Mouse (Mus musculus) T-helper 2 cell (primary cell): Measurements from ENCODE around the gene Stat6.

Experiments
- in situ Hi-C: fragments of 300-600 bp; cut with MboI, MseI; formaldehyde crosslinking; loops from one replicate; pipeline ENCODE4 v1.15.1; 2025; ENCODE audit warnings: high pct_unique_total_duplicates

Gene Stat6

GRCm38 (mm10) chr10:127674046-127674655, 31.4 kb downstream of the Stat6 start:
- in situ Hi-C loops, result loop anchor here (10.0 kb wide), 1 partner anchor 629 kb away; the partner anchor contains the start of genes Cyp27b1, Eef1akmt3 and Mettl1

GRCm38 (mm10) chr10:127674794-127675522, 32.2 kb downstream of the Stat6 start:
- in situ Hi-C loops, result loop anchor here (10.0 kb wide), 1 partner anchor 630 kb away; the partner anchor contains the start of genes Cyp27b1, Eef1akmt3 and Mettl1

DNA sequence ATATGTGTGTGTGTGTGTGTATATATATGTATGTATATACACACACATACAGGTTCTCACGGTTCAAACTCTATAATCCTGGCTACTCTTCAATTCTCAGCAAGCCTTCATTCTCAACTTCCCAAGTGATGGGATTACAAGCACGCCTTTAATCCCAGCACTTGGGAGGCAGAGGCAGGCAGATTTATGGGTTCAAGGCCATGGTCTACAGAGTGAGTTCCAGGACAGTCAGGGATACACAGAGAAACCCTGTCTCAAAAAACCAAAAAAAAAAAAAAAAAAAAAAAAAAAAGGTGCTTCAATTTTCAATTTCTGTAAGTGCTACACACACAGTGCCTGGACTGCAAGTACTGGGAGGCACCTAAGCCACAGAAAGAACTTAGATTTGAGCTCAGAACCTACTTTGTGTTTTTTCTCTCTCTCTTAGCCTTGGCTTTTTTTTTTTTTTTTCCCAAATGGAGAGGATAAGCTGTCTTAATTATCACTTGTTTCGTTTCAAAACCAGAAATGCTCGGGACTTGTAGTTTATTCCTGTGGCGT, 33.1 kb downstream of the Stat6 start:
- in situ Hi-C loops, result loop anchor here (10.0 kb wide), 1 partner anchor 631 kb away; the partner anchor contains the start of genes Cyp27b1, Eef1akmt3 and Mettl1

GRCm38 (mm10) chr10:127676691-127677548, 34.1 kb downstream of the Stat6 start:
- in situ Hi-C loops, result loop anchor here (10.0 kb wide), 1 partner anchor 632 kb away; the partner anchor contains the start of genes Cyp27b1, Eef1akmt3 and Mettl1

GRCm38 (mm10) chr10:127677591-127678336, 35.0 kb downstream of the Stat6 start:
- in situ Hi-C loops, result loop anchor here (10.0 kb wide), 1 partner anchor 633 kb away; the partner anchor contains the start of genes Cyp27b1, Eef1akmt3 and Mettl1

GRCm38 (mm10) chr10:127679208-127679607, 36.4 kb downstream of the Stat6 start:
- in situ Hi-C loops, result loop anchor here (10.0 kb wide), 1 partner anchor 634 kb away; the partner anchor contains the start of genes Cyp27b1, Eef1akmt3 and Mettl1

- in situ Hi-C loops, result loop anchor here (10.0 kb wide), 1 partner anchor 635 kb away; the partner anchor contains the start of genes Cyp27b1, Eef1akmt3 and Mettl1
Observed at GRCm38 (mm10) chr10:127679881-127680280, 37.1 kb downstream of the Stat6 start.

- in situ Hi-C loops, result no loop called here
Observed at GRCm38 (mm10) chr10:127682886-127683285, 40.1 kb downstream of the Stat6 start.

DNA sequence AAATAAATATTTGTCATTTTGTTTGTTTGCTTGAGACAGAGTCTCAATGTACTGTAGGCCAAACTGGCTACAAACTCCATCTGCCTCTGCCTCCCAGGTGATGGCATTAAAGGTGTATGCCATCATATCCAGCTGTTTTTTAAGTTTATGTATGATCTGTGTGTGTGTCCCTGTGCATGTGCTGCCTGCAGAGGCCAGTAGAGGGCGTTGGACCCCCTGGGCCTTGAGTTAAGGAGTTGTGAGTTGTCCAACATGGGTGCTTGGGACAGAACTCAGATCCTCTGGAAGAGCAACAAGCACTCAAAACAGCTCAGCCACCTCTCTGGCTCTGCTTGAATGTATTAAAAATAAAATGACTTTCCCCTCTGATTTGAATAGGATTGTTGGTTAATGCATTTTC, 48.3 kb downstream of the Stat6 start:
- in situ Hi-C loops, result no loop called here

DNA sequence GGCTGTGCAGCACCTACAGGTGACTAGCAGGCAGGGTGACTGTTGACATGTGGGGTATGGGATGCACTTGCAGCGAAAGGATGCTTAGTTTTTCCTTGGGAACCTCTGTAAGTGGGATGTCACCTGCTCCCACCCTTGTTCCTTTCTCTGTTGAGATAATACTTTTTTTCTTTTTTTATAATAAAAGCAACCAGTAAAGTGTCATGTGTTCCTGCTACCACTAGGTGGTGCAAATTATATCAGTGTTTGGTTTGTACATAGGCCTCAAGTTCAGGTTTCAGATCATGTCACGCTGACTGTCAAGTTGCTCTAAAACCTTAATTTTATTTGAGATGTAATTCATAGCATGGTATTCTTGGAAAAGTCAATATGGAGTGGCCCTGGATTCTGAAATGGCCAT, 51.9 kb downstream of the Stat6 start:
- in situ Hi-C loops, result no loop called here

GRCm38 (mm10) chr10:127695775-127696174, 53.0 kb downstream of the Stat6 start:
- in situ Hi-C loops, result no loop called here

DNA sequence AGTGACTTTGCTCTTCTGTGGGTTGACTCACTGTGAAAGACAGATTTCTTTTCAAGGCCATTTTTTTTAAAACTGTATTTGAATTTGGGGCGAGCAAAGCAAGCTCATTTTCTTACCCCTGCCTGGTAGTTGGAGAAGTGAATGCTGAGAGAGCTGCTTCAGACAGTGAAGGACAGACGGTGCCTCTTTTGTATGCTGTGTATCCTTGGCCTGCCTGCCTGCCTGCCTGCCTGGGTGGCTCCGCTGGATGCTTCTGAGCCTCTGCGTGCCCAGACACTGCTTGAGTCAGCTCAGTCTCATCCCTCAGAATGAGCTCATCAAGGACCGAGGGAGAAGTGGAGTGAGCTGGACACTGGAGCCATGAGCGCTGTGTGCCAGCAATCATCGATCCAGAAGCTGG, 56.2 kb downstream of the Stat6 start:
- in situ Hi-C loops, result no loop called here

GRCm38 (mm10) chr10:127703299-127703698, 60.5 kb downstream of the Stat6 start:
- in situ Hi-C loops, result loop anchor here (10.0 kb wide), 1 partner anchor 138 kb away; no protein-coding TSS in a partner anchor

DNA sequence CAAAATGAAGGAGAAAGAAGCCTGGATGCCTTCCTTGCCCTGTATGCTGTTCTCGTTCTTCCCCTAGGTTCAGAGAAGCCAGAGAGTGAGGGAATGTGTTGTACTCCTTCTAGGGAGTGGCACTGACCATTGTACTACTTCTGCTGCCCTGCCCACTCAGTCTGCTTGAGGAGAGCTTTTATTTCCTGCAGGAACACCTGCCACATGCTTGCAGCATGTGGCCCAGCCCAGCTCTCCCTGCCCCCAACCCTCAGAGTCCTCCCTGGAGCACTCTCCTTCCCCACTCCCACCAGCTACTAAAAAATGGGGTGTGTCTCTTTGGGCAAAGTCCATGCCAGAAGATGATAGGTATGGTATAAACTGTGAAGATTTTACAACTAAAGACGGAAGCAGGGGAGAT, 61.5 kb downstream of the Stat6 start:
- in situ Hi-C loops, result loop anchor here (10.0 kb wide), 1 partner anchor 139 kb away; no protein-coding TSS in a partner anchor

DNA sequence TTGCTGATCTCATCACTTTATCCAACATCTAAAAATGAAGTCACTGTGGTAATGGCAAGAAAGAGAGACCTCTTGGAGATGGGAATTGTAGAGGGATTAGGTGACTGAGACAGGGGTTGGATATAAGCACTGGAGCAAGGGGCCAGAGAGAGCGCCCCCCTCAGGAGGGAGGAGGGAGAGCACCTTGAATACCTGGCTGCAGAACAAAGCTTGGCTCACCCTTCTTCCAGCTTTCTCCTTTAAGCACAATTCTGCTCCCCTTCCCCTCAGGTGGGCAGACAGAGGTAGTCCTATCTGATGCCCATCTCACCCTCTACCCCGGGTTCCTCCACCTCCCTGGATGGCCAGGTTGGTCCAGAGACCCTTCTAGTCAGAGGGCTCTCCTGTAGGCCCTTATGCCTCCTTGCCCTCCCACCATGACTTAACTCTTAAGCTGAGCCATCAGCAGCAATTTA, 62.0 kb downstream of the Stat6 start, which contains the start of gene Myo1a:
TSS of gene Myo1a (plus strand) at position 405 of the 455 bp plus-strand sequence.
- in situ Hi-C loops, result loop anchor here (10.0 kb wide), 1 partner anchor 140 kb away; no protein-coding TSS in a partner anchor

DNA sequence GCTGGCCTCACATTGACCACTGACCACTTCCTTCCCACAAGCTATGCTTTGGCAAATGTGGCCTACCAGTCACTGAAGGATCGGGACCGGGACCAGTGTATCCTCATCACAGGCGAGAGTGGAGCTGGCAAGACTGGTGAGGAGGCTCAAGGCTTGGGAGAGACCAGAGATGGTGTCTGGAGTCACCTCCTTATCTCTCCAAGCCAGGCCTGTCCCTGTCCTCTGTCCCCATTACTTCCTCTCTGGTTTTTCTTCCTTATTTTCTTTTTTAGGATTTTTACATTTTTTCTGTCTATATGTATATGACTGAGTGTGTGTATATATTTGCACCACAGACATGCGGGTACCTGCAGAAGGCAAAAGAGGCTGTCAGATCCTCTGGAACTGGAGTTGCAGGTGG, 63.0 kb downstream of the Stat6 start:
- in situ Hi-C loops, result loop anchor here (10.0 kb wide), 1 partner anchor 141 kb away; no protein-coding TSS in a partner anchor

GRCm38 (mm10) chr10:127707721-127708120, 64.9 kb downstream of the Stat6 start:
- in situ Hi-C loops, result loop anchor here (10.0 kb wide), 1 partner anchor 143 kb away; no protein-coding TSS in a partner anchor

DNA sequence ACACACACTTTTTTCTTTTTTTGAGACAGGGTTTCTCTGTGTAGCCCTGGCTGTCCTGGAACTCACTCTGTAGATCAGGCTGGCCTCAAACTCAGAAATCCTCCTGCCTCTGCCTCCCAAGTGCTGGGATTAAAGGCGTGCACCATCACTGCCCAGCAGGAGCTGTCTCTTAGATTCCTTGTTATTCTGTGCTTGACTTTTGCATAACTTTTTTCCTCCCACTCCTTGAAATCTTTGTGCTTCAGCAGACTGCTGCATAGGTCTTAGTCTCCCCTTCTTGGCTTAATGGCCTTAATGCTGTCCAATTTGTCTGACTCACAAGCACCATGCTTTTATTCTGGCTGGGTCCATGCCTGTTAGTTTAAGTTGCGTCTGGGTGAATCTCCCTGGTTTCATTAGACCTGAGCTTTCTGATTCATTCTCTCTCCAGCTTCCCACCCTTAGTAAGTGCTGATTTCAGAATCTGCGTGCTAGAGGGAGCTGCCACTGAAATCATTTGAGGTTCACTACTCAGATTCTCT, 66.1 kb downstream of the Stat6 start:
- in situ Hi-C loops, result loop anchor here (10.0 kb wide), 1 partner anchor 144 kb away; no protein-coding TSS in a partner anchor

DNA sequence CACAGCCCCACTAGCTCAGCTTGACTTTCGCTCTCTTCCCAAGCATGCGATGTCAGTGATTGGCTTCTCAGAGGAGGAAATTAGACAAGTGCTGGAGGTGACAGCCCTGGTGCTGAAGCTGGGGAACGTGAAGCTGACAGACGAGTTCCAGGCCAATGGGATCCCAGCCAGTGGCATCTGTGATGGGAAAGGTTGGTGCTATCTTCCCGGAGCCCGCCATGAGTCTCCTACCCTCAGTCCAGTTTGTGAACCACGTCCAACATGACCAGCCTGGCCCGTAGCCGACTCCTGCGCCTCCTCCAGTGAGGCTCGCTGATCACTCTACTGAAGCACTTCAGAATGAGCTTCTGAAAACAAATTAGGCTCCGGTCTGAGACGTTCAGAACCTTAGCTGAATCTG, 67.5 kb downstream of the Stat6 start:
- in situ Hi-C loops, result no loop called here
